ENCODE assay signal across 24 mouse cellular contexts in the genomic region with DNA sequence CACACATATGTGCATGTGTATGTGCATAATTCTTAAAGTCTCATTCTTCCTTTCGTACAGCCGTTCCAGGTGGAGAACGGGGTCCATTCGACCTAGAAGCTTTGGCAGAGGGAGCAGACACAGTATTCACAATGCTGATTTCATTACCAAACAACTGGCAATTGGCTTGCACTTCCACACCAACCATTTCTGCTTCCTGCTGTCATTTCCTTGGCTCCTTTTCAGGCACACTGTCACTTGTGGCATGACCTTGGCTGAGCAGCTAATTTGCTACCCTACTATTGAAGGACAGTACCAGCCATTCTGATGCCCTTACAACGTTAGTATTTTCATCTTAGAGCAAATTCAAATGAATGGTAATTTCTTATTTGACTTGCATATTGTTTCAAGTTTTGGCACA.
DNase-seq lines count a peak whose midpoint lies in the region; ATAC-seq lines count a peak whose summit lies in the region.
"Had no signal": no experiment of that assay in that cellular context is flagged by ENCODE, and none has a peak within 500 bp of the region (broad histone marks: within the 10 kb centered on the region; RNA-seq: fewer than 3 reads in every experiment).

No protein-coding gene starts in this region.

- no peaks in the 10 kb centered on the region for H3K9me3 ChIP-seq in forebrain, embryonic 16.5 days (ENCODE audit: control insufficient read depth, low read length)
- H3K9me3 ChIP-seq in forebrain, embryonic 10.5 days: no peaks in the 10 kb centered on the region
- H3K9me3 ChIP-seq: heart, embryonic 15.5 days; kidney, embryonic 15.5 days; limb, embryonic 13.5 days; lung, embryonic 15.5 days; midbrain, embryonic 10.5 days; midbrain, embryonic 15.5 days; neural tube, embryonic 15.5 days had no signal

- H3K27me3 ChIP-seq in forebrain, embryonic 16.5 days (replicated peaks; ENCODE audit: control insufficient read depth, insufficient read depth, low read length): no peaks in the 10 kb centered on the region
- no peaks in the 10 kb centered on the region for H3K27me3 ChIP-seq in forebrain, embryonic 10.5 days (ENCODE audit: poor library complexity, severe bottlenecking)
- H3K27me3 ChIP-seq: heart, embryonic 15.5 days; kidney, embryonic 15.5 days; limb, embryonic 13.5 days; lung, embryonic 15.5 days; midbrain, embryonic 15.5 days; neural tube, embryonic 15.5 days had no signal

- H3K4me3 ChIP-seq in forebrain, embryonic 16.5 days (replicated peaks; ENCODE audit: low read length): no peak overlapping the region
- H3K4me3 ChIP-seq in forebrain, embryonic 10.5 days: no peak overlapping the region
- H3K4me3 ChIP-seq: heart, adult 2 months; heart, embryonic 15.5 days; kidney, embryonic 15.5 days; limb, embryonic 13.5 days; lung, embryonic 15.5 days; midbrain, embryonic 10.5 days; midbrain, embryonic 15.5 days; neural tube, embryonic 15.5 days had no signal

- H3K9ac ChIP-seq in forebrain, embryonic 16.5 days (replicated peaks; ENCODE audit: low read depth, low read length): no peak overlapping the region
- H3K9ac ChIP-seq: heart, embryonic 15.5 days; kidney, embryonic 15.5 days; limb, embryonic 13.5 days; lung, embryonic 15.5 days; midbrain, embryonic 15.5 days; neural tube, embryonic 15.5 days had no signal

- H3K4me2 ChIP-seq in forebrain, embryonic 16.5 days (ENCODE audit: low read length): no peak overlapping the region
- H3K4me2 ChIP-seq: heart, embryonic 15.5 days; kidney, embryonic 15.5 days; limb, embryonic 13.5 days; liver, embryonic 11.5 days; lung, embryonic 15.5 days; midbrain, embryonic 15.5 days; neural tube, embryonic 15.5 days had no signal

- WGBS in forebrain, embryonic 16.5 days: 47% methylated on average over 5 of the region's 5 CpGs
- 91% methylated on average over 5 of the region's 5 CpGs for WGBS in forebrain, embryonic 10.5 days

- peak; percentile 29; the same call in 1 of the 2 replicates for ATAC-seq in forebrain, embryonic 16.5 days
- ATAC-seq: CD4-positive, CD25-positive, alpha-beta regulatory T cell, adult 4 months had no signal

- H3K36me3 ChIP-seq in forebrain, embryonic 16.5 days (ENCODE audit: control insufficient read depth, insufficient read depth): no peaks in the 10 kb centered on the region
- 0 out of 2 replicates have a peak, but pooled peaks cover under 1% of the 10 kb centered on the region for H3K36me3 ChIP-seq in forebrain, embryonic 10.5 days (replicated peaks)
- H3K36me3 ChIP-seq: heart, embryonic 15.5 days; kidney, embryonic 15.5 days; lung, embryonic 15.5 days; midbrain, embryonic 10.5 days; midbrain, embryonic 15.5 days had no signal

- peak; percentile 43 for DNase-seq in adrenal gland, postnatal 10 days
- no peak for DNase-seq in adrenal gland, postnatal 4 days (ENCODE audit: low spot score in 2 of 2)
- DNase-seq in forebrain, embryonic 10.5 days (ENCODE audit: extremely low spot score, low spot score): no peak
- DNase-seq in left cerebral cortex, postnatal 4 days: peak; percentile 29
- DNase-seq in left cerebral cortex, postnatal 25 days (ENCODE audit: low spot score in 2 of 2): no peak
- no peak for DNase-seq in frontal cortex, postnatal 14 days (ENCODE audit: low spot score in 2 of 2)
- DNase-seq: cerebellum, adult 11-12 months; cerebellum, postnatal 25 days; gastrocnemius, postnatal 25 days; kidney, adult 18-20 months; kidney, postnatal 25 days; retina, postnatal 1 day; right cerebral cortex, postnatal 14 days had no signal

- H3K4me1 ChIP-seq in forebrain, embryonic 16.5 days (replicated peaks; ENCODE audit: control insufficient read depth, insufficient read depth, low read length): peaks cover 14% of the 10 kb centered on the region
- H3K4me1 ChIP-seq in forebrain, embryonic 10.5 days: no peaks in the 10 kb centered on the region
- H3K4me1 ChIP-seq: kidney, embryonic 15.5 days; midbrain, embryonic 10.5 days had no signal

- peak overlapping the region; percentile 5; the same call in 1 of the 2 replicates for H3K27ac ChIP-seq in forebrain, embryonic 16.5 days (ENCODE audit: low read length)
- no peak overlapping the region for H3K27ac ChIP-seq in forebrain, embryonic 10.5 days
- H3K27ac ChIP-seq: heart, adult 2 months; heart, embryonic 15.5 days; kidney, embryonic 15.5 days; limb, embryonic 13.5 days; lung, embryonic 15.5 days; midbrain, embryonic 10.5 days; neural tube, embryonic 15.5 days had no signal

- intact Hi-C loops in left cerebral cortex, postnatal 4 days (cut with DNase I): loop anchor here (10.0 kb wide), 1 partner anchor 93 kb away; a partner anchor contains a TSS
- intact Hi-C loops in left cerebral cortex, postnatal 25 days (cut with DNase I): no loop called here

Comparison
In these comparisons a context has a peak if more than half of its experiments do, and no peak if none do; other contexts are left out.
1. DNase-seq: peak in adrenal gland, postnatal 10 days (single experiment) and left cerebral cortex, postnatal 4 days (single experiment); none in adrenal gland, postnatal 4 days (0 of 2), forebrain, embryonic 10.5 days (single experiment), left cerebral cortex, postnatal 25 days (0 of 2) and frontal cortex, postnatal 14 days (0 of 2).